Mouse (Mus musculus) C2C12 (cell line): ENCODE data around the gene Bicra. TPM values are rescaled to one million over a fixed set of nuclear protein-coding genes. Genes with fewer than 3 reads are reported as not detected.

Experiments used
- H3K27me3 ChIP-seq: one replicate; pipeline ENCODE4 v1.6.1; 2011; ENCODE audit not compliant: control insufficient read depth, insufficient read depth, insufficient read length
- H3K36me3 ChIP-seq: one replicate; pipeline ENCODE4 v1.6.1; 2011; ENCODE audit not compliant: control insufficient read depth, insufficient read depth
- H3K4me3 ChIP-seq: one replicate; pipeline ENCODE4 v1.5.1; 2011; ENCODE audit warnings: mild to moderate bottlenecking, control low read depth; ENCODE audit not compliant: poor library complexity, insufficient read depth, severe bottlenecking
- H3K79me2 ChIP-seq: one replicate; pipeline ENCODE4 v1.6.1; 2011; ENCODE audit not compliant: control insufficient read depth, insufficient read depth
- H3K79me3 ChIP-seq: one replicate; pipeline ENCODE4 v1.6.1; 2011; ENCODE audit warnings: low read depth, control low read depth
- H3ac ChIP-seq: one replicate; pipeline ENCODE3; 2011; ENCODE audit warnings: low read depth; ENCODE audit not compliant: control insufficient read depth, insufficient read length
- CEBPB ChIP-seq: IDR thresholded peaks from one replicate; pipeline ENCODE4 v1.6.1; 2011; ENCODE audit warnings: low read depth, mild to moderate bottlenecking, control low read depth, moderate library complexity
- CTCF ChIP-seq: IDR thresholded peaks from one replicate; pipeline ENCODE4 v1.5.1; 2011; ENCODE audit not compliant: control insufficient read depth, insufficient read depth, insufficient read length
- FOSL1 ChIP-seq: IDR thresholded peaks from one replicate; pipeline ENCODE4 v1.8.0; 2011; ENCODE audit warnings: mild to moderate bottlenecking, low read length; ENCODE audit not compliant: poor library complexity, insufficient read depth, severe bottlenecking
- MAX ChIP-seq: IDR thresholded peaks from one replicate; pipeline ENCODE4 v1.6.1; 2011; ENCODE audit warnings: mild to moderate bottlenecking, control low read depth
- MYOD1 ChIP-seq: IDR thresholded peaks from one replicate; pipeline ENCODE4 v1.6.1; 2011; ENCODE audit warnings: low read depth; ENCODE audit not compliant: control insufficient read depth, insufficient read length
- MYOG ChIP-seq: IDR thresholded peaks from one replicate; pipeline ENCODE4 v1.6.1; 2011; ENCODE audit not compliant: control insufficient read depth, insufficient read length; ENCODE audit errors: extremely low read depth
- USF1 ChIP-seq: IDR thresholded peaks from one replicate; pipeline ENCODE4 v1.6.1; 2011; ENCODE audit warnings: low read depth, mild to moderate bottlenecking, control low read depth, moderate library complexity
- polyA plus RNA-seq: library from polyadenylated mRNA; unstranded; fragments of >200 nt; fragmentation: generic; extraction: Trizol; gene quantifications from one replicate; pipeline ENCODE4 v1.2.1, GENCODE M21; 2012; ENCODE audit warnings: missing spikeins

The Bicra gene
- polyA plus RNA-seq, 1 experiment = 4.3 TPM

DNA sequence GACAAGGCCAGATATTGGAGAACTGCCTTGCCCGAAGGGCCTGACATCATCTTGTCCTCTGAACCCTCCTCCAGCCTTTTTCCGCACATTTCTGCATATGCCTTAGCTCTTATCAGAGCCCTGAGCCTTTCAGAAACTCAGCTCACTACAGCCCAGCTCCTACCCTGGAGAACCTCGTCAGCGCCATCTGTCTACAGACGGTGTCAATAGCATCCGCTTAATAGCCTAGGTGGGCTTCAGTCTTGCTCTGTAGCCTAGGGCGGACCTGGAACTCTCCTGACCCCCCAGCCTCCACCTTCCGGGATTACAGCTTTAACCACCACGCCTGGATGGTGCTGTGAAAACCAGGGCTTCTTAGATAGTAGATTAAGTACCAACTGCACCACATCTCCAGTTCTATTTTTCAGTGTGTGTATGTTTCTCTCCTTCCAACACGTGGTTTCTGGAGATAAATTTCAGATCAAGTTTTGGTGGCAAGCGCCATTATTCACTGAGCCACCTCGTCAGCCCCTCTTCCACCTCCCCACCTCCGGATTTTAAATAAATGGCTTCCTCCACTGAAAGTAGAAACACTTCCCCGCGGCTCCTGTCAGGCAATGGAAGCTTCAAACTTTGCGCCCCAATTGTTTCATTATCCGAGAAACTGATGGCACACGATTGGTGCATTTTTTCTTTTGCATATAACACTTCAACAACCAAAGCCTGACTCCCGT lies 4.3 kb upstream of the Bicra start:
- peaks cover 8% of the 10 kb centered on the region for H3K79me3 ChIP-seq
- no peaks in the 10 kb centered on the region for H3K27me3 ChIP-seq
- peak overlapping the region; percentile 65 for H3ac ChIP-seq

GRCm38 (mm10) chr7:16050600-16050999 lies 2.9 kb upstream of the Bicra start:
- Histone ChIP-seq H3K79me3 (peaks cover 21% of the 10 kb centered on the region), H3K36me3 (no peaks in the 10 kb centered on the region), H3K27me3 (no peaks in the 10 kb centered on the region), H3ac (no peak overlapping the region), H3K4me3 (no peak overlapping the region), H3K79me2 (peaks cover 27% of the 10 kb centered on the region)
- no peak for TF ChIP-seq CTCF
- TF ChIP-seq MAX = no peak
- no peak for TF ChIP-seq FOSL1
- TF ChIP-seq CEBPB = no peak
- TF ChIP-seq MYOG = no peak

More for the DNA sequence above, 4.3 kb upstream of the Bicra start:
- TF ChIP-seq CTCF = peak; percentile 56
- TF ChIP-seq CEBPB = no peak
- TF ChIP-seq MAX = peak; percentile 41
- no peak for TF ChIP-seq MYOG
- Histone ChIP-seq H3K79me2 (peaks cover 13% of the 10 kb centered on the region), H3K36me3 (no peaks in the 10 kb centered on the region), H3K4me3 (peak overlapping the region; percentile 37)

DNA sequence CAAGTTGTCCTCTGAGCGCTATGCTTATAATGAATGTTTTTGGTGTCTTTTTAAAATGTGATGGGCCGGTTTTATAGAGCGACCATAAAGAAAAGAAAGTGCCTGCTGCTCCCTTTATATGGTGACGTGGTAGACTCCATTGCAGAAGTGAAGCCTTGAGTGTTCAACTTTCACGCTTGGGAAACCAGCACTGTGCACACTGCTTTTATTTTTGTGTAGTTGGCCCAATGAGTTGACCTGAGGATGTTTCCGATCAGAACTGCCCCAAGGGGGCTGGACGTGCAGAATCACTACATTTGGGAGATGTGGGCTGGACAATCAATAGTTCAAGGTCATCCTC lies 1.8 kb upstream of the Bicra start:
- H3ac ChIP-seq = no peak overlapping the region
- no peaks in the 10 kb centered on the region for H3K36me3 ChIP-seq
- H3K79me3 ChIP-seq = peaks cover 32% of the 10 kb centered on the region
- H3K79me2 ChIP-seq = peaks cover 38% of the 10 kb centered on the region
- H3K4me3 ChIP-seq = no peak overlapping the region
- TF ChIP-seq MYOG (no peak), USF1 (no peak), MYOD1 (no peak), CEBPB (no peak), MAX (no peak), FOSL1 (no peak), CTCF (no peak)
- H3K27me3 ChIP-seq = no peaks in the 10 kb centered on the region

DNA sequence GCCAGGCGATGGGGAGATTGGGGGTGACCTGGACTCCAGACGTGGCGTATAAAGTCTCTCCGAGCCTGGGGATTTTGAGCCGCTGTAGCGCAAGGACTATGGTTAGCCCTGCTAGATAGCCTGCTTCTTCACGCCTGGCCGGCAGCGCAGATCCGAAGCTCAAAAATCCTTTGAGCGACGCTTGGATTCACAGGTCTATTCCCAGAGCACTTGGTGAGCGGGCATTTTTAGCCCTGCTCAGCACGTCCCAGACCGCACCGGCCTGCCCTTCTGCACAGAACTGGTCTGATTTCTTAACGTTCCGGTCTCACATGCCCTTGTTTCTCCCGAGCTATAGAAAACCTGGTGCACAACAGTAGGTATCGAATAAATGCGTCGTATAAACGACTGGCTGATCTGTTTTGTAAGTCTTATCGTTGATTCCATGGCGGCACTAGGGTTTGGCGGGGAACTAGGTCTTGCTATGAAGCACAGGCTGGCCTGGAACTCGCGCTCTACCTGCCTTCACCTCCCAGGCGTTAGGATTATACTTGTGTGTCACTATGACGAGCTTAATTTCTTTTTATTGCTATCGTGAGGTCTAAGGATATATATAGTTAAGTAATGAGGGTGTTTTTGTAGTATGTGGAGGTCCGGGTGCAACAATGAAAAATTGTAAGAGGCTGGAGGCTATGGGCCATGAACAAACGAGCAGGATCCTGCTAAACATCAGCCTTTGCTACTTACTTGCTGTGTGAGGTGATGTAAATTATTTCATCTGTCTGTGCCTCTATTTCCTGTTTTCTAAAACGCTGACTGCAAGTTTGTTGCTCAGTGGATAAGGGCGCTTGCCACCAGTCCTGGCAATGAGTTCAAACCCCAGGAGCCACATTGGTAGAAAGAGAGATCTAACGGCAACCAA lies 1.2 kb upstream of the Bicra start:
- peak overlapping the region; percentile 71 for H3K4me3 ChIP-seq
- peaks cover 37% of the 10 kb centered on the region for H3K79me3 ChIP-seq
- no peaks in the 10 kb centered on the region for H3K36me3 ChIP-seq
- H3ac ChIP-seq = peak overlapping the region; percentile 92
- TF ChIP-seq FOSL1 = no peak
- TF ChIP-seq CEBPB = no peak
- no peak for TF ChIP-seq USF1
- TF ChIP-seq CTCF = no peak
- TF ChIP-seq MYOG = no peak
- TF ChIP-seq MYOD1 = no peak
- TF ChIP-seq MAX = no peak
- no peaks in the 10 kb centered on the region for H3K27me3 ChIP-seq
- peaks cover 44% of the 10 kb centered on the region for H3K79me2 ChIP-seq

- H3K79me2 ChIP-seq = peaks cover 52% of the 10 kb centered on the region
- H3K4me3 ChIP-seq = peak overlapping the region; percentile 71
- H3ac ChIP-seq = peak overlapping the region; percentile 92
- no peaks in the 10 kb centered on the region for H3K27me3 ChIP-seq
- no peaks in the 10 kb centered on the region for H3K36me3 ChIP-seq
- TF ChIP-seq USF1 = no peak
- TF ChIP-seq CEBPB = no peak
- no peak for TF ChIP-seq MAX
- TF ChIP-seq CTCF = no peak
- no peak for TF ChIP-seq MYOD1
- TF ChIP-seq MYOG = no peak
- TF ChIP-seq FOSL1 = no peak
- peaks cover 43% of the 10 kb centered on the region for H3K79me3 ChIP-seq
Measured at GRCm38 (mm10) chr7:16048164-16048564, 443 bp upstream of the Bicra start.
